Mouse (Mus musculus) fibroblast of lung, adult 2 months (primary cell): ENCODE data around the gene Kyat1.
"Not testable (repeated sequence)": the region's sequence is repeated elsewhere in the genome, so short reads cannot be mapped to it uniquely, and the experiment has no call there.

Source experiments
- DNase-seq: peaks from one replicate; pipeline ENCODE4 v3.0.0-alpha.2; 2011; ENCODE audit warnings: low read depth

Kyat1 gene

DNA sequence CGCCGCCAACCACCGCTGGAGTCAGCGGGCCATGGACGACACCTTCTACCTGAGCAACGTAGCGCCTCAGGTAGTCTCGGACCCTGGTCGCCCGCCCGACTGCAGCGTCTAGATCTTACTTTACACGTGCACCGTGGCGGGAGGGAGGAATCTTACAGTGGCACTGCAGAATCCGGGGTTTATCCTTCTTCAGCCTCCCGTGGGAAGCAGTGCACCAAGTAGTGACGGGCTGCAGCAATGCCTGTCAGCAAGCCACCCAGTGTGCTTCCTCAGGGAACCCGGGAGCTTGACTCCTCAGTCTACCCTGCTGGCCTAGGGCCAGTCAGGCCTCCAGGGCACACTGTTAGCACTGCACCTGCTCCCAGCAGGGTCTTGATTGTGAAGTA is 33.7 kb downstream of the Kyat1 start:
- no peak for DNase-seq

DNA sequence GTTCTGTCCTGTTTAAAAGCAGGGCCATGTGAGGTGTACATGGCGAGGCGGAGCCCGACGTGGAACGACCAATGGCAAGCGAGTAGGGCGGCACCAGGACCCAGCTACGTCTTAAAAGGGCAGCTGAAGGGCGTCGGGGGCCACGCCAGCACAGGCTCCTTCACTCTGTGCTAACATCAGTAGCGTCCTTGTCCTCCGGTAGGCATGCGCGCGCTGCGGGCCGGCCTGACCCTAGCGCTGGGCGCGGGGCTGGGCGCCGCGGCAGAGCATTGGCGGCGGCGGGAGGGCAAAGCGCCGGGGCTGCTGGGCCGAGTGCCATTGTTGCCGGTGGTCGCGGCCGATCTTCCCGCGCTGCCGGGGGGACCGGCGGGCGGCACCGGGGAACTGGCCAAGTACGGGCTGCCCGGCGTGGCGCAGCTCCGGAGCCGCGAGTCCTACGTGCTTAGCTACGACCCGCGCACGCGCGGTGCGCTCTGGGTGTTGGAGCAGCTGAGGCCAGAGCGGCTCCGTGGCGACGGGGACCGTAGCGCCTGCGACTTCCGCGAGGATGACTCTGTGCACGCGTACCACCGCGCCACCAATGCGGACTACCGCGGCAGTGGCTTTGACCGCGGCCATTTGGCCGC is 34.2 kb downstream of the Kyat1 start, which contains the start of gene Endog:
Gene Endog (plus strand): TSS at position 123 of the 626 bp plus-strand sequence.
- no peak for DNase-seq

DNA sequence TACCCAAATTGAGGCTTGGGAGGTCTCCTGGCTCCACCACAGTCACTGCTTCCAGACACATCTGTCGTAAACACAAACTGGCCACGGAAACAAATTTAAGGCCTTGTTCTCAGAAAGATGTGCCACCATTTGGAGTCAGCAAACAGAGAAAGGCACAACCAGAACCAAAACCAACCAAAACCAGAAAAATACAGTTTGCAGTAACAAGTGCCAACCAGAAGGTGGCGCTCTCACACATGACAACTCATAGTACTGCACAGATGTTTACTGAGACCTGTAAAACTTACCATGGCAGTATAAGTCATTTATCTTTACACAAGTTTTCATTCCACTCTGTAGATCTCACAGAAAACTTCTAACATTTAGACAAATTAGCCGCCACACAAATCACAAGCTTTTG is 39.0 kb downstream of the Kyat1 start:
- no peak for DNase-seq

DNA sequence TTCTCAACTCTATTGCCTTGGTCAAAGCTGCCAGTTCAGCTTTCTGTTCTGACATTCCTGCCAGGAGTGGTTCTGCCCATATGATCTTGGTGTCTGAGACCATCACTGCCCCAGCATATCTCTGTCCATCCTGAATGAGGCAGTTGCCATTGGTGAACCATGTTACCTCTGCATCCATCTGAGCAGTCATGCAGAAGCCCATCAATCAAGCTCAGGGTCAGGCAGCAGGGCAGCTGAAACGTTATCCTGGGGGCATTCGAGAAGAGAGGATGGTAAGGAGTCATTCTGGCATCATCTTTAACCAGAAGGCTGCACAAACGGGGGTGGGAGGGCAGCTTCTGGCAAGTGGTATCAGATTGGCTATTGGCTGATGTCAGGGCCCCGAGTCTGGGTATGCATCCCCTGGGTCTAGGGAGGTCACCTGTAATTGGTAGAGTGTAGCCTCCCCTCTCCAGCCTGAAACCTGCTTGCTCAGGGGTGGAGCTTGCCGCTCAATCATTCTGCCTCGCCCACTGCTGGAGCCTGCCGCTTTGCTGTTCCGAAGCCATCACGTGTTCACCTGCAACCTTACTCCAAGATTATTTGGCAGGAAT is 41.2 kb downstream of the Kyat1 start:
- no peak for DNase-seq

DNA sequence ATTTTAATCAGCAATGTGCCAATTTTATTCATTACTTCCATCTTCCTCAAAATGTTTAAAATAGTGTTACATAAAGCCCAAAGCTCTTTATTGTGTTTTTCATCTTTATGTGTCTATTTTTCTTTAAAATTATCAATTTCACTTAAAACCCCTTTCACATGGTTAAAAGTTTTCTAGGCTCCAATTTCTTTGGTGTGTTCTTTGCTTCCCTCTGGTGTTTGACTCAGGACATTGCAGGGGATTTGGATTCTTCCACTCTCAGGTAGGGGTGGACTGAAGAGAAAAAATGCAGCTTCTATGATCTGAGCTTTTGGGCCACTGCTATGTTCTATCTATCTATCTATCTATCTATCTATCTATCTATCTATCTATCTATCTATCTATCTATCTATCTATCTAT is 43.8 kb downstream of the Kyat1 start:
- DNase-seq, result no peak

DNA sequence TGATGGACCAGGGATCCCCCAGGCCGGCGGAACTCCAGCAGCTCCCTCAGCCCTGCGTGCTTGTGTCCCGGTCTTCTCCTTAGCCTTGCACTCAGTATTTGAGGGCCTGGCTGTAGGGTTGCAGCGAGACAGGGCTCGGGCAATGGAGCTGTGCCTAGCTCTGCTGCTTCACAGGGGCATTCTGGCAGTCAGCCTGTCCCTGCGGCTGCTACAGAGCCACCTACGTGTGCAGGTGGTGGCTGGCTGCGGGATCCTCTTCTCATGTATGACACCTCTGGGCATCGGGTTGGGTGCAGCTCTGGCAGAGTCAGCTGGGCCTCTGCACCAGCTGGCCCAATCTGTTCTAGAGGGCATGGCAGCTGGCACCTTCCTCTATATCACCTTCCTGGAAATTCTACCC is 45.8 kb downstream of the Kyat1 start:
- not testable (repeated sequence) for DNase-seq

DNA sequence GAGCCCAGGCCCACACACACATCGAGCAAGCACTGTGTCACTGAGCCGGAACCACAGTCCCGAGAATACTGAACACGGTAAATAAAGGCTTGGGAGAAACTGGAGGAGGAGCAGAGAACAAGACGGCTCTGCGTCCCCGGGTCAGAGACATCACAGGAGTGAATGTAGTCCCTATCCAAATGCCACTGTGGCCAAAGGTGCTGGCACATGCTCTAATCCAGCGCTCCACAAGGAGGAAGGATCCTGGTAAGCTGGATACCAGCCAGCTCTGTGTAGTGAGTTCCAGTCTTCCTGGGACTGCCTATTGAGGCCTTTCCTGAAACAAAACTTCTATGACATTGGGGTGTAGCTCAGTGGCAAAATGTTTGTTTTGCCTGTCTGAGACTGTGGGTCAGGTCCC is 53.0 kb downstream of the Kyat1 start:
- no peak for DNase-seq

DNA sequence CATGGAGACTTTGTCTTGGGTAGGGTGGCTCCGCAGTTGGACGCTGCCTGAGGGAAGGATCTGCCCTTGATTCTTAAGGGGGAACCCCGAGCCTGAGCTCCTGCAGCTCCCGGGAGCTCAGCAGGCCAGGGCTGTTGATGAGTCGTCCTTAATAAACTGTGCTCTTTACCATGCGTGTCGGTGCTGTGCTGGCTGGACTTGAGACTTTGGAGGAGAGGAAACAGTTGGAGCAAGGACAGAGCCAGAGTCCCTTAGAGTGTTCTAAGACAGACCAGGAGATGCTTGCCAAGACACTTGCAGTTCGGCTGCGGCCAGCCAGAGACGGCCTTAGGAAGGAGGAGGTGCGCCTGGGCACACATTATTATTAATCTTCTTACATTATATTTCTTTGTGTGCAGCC is 53.8 kb downstream of the Kyat1 start:
- DNase-seq, result no peak

DNA sequence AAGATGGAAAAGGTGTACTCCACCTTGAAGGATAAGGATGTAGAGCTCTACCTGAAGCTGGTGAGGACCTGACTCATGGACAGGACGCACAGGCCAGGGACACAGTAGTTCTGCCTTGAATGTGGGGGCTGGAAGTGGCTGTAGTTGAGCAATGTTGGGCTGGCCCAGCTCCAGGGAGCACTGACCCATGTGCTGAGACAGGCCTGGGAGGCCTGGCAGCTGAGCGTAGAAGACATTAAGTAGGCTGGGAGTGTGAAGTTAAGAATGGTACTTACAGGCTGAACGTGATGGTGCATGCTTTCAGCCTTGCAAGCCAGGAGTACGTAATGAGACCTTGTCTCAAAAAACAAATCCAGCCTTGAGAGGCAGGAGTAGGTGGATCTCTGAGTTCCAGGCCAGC is 58.2 kb downstream of the Kyat1 start:
- DNase-seq, result no peak

DNA sequence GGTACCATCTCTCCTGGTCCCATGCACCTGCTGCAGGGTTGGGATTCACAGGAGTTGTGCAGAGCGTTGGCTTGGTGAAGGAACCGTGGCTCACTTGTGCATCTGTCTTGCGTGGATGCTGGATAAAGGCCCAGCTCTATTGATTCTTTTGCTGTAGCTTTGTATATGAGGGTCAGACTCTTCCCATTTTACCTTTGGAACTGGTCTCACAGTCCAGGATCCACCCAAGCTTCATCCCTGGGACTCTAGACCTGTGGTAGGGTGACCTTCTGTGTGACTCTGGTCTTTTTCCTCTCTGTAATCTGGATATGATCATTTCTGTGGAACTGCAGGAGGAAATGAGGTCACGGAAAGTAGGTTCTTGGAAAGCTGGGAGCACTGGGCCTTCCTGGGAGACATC is 61.2 kb downstream of the Kyat1 start:
- DNase-seq, result no peak

DNA sequence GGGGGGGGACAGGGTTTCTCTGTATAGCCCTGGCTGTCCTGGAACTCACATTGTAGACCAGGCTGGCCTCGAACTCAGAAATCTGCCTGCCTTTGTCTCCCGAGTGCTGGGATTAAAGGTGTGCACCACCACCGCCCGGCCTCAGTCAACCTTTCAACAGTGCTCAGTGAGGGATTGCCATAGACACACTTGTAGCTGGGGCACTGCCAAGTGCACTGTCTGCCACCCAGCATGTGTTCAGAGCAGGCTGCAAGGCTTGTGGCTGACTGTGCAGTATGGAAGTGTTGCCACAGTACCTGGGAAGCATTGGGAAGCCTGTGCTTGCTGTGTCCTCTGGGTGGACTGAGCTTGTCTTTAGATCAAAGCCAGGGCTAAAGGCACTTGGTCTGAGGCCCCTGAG is 65.6 kb downstream of the Kyat1 start:
- DNase-seq, result not testable (repeated sequence)

DNA sequence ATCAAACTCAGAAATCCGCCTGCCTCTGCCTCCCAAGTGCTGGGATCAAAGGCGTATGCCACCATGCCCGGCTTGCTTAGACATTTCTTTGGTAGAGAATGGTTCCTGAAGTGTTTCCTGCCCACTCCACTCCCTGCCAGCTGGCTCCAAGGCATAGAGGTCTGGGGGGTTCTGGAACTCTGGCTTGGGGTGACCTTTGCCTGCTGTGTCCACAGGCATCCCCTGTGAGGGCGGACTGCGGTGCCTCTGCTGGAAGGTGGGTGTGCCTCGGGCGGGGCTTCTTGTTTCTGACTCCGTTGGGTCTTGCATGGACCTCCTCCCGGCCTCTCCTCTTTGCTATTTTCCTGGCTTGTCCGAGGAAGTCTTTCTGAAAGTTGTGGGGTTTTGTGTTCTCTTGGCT is 69.2 kb downstream of the Kyat1 start:
- no peak for DNase-seq
